Mouse (Mus musculus) 416B (cell line): ENCODE data around the gene Rbbp8nl.
A peak's percentile ranks its signal among the peaks of the same experiment; 100 is the strongest.

Source experiments
- DNase-seq: peaks from one replicate; pipeline ENCODE4 v3.0.0; 2011; ENCODE audit warnings: low read depth

The Rbbp8nl gene

GRCm38 (mm10) chr2:180257963-180258865 lies 31.5 kb downstream of the Rbbp8nl start:
- DNase-seq = no peak

- peak; percentile 100 for DNase-seq
Observed at GRCm38 (mm10) chr2:180257001-180257521, 32.6 kb downstream of the Rbbp8nl start, which contains the start of gene Rps21. Gene Rps21 (plus strand): TSS chr2:180257377.

- no peak for DNase-seq
Observed at GRCm38 (mm10) chr2:180256296-180257000, 33.2 kb downstream of the Rbbp8nl start.

GRCm38 (mm10) chr2:180255701-180256100 lies 34.0 kb downstream of the Rbbp8nl start:
- DNase-seq = peak; percentile 95

- DNase-seq = no peak
Observed at GRCm38 (mm10) chr2:180254436-180255209, 35.1 kb downstream of the Rbbp8nl start.

GRCm38 (mm10) chr2:180251838-180252237 lies 37.8 kb downstream of the Rbbp8nl start:
- no peak for DNase-seq

GRCm38 (mm10) chr2:180250930-180251611 lies 38.6 kb downstream of the Rbbp8nl start:
- peak; percentile 92 for DNase-seq

GRCm38 (mm10) chr2:180248947-180249660 lies 40.6 kb downstream of the Rbbp8nl start:
- peak; percentile 62 for DNase-seq

- DNase-seq = no peak
Observed at GRCm38 (mm10) chr2:180247916-180248315, 41.8 kb downstream of the Rbbp8nl start.

- DNase-seq = no peak
Observed at GRCm38 (mm10) chr2:180243108-180243507, 46.6 kb downstream of the Rbbp8nl start.

GRCm38 (mm10) chr2:180238591-180238990 lies 51.1 kb downstream of the Rbbp8nl start:
- DNase-seq = peak; percentile 90

- no peak for DNase-seq
Observed at GRCm38 (mm10) chr2:180237601-180238345, 51.9 kb downstream of the Rbbp8nl start.

- no peak for DNase-seq
Observed at GRCm38 (mm10) chr2:180236930-180237329, 52.7 kb downstream of the Rbbp8nl start.

- no peak for DNase-seq
Observed at GRCm38 (mm10) chr2:180236500-180236899, 53.2 kb downstream of the Rbbp8nl start.

GRCm38 (mm10) chr2:180235788-180236187 lies 53.9 kb downstream of the Rbbp8nl start:
- no peak for DNase-seq

GRCm38 (mm10) chr2:180234980-180235379 lies 54.7 kb downstream of the Rbbp8nl start:
- no peak for DNase-seq

GRCm38 (mm10) chr2:180234353-180234752 lies 55.3 kb downstream of the Rbbp8nl start:
- DNase-seq = no peak

- peak; percentile 86 for DNase-seq
Observed at GRCm38 (mm10) chr2:180233101-180233904, 56.4 kb downstream of the Rbbp8nl start.

- DNase-seq = no peak
Observed at GRCm38 (mm10) chr2:180230482-180230881, 59.2 kb downstream of the Rbbp8nl start.
